Mouse (Mus musculus): Measurements from ENCODE around the gene Vps50.

DNA sequence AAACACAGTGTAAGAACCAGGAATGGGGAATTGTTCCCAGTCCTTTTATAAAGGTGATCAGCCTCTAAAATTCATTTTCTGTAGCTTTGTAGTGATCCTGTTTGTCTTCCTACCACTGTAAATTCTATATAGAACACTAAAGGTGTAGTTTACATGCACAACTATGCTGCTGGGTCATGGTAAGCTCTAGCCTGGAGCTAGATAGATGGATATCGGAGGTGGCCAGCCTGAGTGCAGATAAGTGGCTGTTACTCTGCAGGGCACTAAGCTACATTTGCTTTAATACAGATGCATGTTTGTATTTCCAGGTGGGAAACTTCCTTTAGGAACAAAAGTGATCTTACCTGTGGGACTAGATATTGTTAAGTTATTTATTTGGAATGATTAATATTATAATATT, 51.8 kb downstream of the Vps50 start:
- TF ChIP-seq CTCF (IDR thresholded peaks at IDR 0.05; ENCODE audit: control insufficient read depth, insufficient read depth, insufficient replicate concordance, low read depth, low read length) (no peak), POLR2A (IDR thresholded peaks at IDR 0.05; ENCODE audit: control insufficient read depth, low read depth, low read length) (no peak)

All from testis, adult 2 months (tissue).